Mouse (Mus musculus) thymus, adult 2 months (tissue): ENCODE results near the gene Kat6b.

ENCODE experiments used
- CTCF ChIP-seq: fragments of 200-500 bp; IDR thresholded peaks from 2 replicates; pipeline ENCODE4 v1.5.1; 2012; ENCODE audit warnings: mild to moderate bottlenecking, control low read depth, low read length, moderate library complexity, borderline replicate concordance; ENCODE audit not compliant: control insufficient read depth, poor library complexity, insufficient read depth; ENCODE audit errors: extremely low read depth
- POLR2A ChIP-seq: fragments of 200-500 bp; IDR thresholded peaks from 2 replicates; pipeline ENCODE4 v1.6.1; 2012; ENCODE audit warnings: mild to moderate bottlenecking, low read length, control low read depth, moderate library complexity; ENCODE audit not compliant: control insufficient read depth, poor library complexity, insufficient read depth; ENCODE audit errors: extremely low read depth

- TF ChIP-seq POLR2A (no peak), CTCF (no peak)
Measured at GRCm38 (mm10) chr14:21691070-21691469, 209.8 kb downstream of the Kat6b start.
